Mouse (Mus musculus): ENCODE measurements around the gene Igfbp7.
"Not testable (repeated sequence)": the region's sequence is repeated elsewhere in the genome, so short reads cannot be mapped to it uniquely, and the experiment has no call there.

Igfbp7 gene

DNA sequence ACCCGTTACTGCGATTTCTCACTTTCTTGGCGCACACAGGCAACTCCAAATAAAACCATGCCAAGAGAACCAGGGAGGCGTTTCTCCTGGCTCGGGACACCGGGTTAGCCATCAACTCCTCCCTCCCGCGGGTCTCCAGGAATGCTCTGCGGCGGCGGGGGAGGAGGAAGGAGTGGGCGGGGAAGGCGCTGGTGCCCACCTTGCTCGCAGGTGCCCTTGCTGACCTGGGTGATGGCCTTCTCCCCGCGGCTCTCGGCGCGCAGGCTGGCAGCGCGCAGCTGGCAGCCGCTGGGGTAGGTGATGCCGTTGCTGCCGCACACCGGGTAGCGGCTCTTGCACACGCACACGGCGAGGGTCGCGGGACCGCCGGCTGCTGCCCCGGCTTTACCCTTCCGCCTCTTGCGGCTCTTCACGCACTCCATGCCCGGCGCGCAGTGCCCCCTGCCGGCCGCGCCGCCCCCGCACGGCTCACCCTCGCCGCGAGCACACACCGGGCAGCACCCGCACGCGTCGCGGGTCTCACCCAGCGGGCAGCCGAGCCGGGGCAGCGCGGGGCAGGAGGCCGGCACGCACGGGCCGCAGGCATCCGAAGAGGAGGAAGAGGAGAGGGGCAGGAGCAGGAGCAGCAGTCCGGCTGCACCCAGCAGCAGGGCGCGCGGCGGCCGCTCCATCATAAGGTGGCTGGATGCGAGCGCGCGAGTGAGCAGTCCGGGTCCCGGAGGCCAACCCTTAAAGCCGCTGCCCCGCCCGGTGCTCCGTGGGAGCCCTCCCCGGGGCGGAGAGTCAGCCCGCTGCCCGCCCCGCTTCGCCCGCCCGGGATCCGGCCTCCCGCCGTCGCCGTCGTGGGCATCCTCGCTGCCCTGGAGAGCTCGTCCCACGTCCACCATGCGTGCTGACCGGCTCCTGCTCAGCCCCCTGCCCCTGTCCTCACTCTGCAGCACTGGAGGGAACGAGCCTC lies at the start of gene Igfbp7:
Gene Igfbp7 (minus strand): TSS at position 701 of the 958 bp plus-strand sequence.
- in situ Hi-C loops (cut with MboI) = no loop called here

DNA sequence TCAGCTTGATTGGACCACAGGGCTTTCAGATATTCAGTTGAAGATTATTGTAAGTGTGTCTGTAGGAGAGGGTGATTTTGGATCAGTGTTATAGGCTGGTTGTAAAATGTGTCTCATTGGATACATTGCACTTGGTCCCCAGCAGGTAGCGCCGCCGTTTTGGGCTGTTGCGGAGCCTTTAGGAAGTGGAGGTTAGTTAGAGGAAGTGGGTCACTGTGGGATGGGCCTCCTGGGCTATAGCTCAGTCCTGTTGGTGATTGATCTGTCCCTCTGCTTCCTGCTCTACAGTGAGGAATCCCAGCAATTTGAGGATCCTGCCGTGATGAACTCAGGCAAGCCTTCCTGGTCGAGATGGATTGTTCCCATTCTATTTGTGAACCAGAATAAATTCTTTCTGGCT lies 44.3 kb upstream of the Igfbp7 start:
- in situ Hi-C loops (cut with MboI) = no loop called here

DNA sequence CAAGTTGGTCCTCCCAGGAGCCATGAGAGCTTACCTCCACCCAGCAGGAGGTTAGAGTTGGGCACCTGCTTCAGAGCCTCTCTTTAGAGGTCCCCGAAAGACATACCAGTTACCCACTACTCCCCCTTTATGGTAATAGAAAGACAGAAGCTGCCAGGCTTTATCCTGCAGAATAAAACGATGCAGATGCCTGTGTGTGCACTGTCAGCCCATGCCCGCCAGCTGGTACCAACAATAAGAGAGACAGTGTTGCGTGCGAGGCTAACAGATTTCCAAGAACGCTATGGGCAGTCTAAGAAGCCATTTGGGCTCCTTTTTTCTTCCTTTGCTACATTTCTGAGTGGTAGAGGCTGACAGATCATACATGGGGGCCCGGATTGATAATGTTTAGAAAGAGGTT lies 41.7 kb upstream of the Igfbp7 start:
- in situ Hi-C loops (cut with MboI) = no loop called here

DNA sequence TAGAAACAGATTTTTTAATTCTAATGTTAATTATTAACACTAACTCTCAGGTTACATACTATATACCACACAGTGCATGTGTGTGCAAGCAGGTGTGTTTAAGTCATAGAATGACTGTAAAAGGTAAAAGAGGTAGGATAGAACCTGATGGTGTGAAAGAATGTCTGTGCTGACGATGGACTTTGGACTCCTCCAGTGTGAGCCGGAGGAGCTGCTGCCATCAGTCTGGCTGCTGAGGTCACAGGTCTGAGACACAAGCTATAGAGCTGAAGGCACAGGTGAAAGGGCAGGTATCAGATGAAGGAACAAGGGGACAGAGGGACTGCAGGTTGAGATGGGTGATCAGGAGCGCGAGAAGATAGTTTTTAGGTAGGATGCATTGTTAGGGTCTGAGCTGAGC lies 37.6 kb upstream of the Igfbp7 start:
- in situ Hi-C loops (cut with MboI) = no loop called here

DNA sequence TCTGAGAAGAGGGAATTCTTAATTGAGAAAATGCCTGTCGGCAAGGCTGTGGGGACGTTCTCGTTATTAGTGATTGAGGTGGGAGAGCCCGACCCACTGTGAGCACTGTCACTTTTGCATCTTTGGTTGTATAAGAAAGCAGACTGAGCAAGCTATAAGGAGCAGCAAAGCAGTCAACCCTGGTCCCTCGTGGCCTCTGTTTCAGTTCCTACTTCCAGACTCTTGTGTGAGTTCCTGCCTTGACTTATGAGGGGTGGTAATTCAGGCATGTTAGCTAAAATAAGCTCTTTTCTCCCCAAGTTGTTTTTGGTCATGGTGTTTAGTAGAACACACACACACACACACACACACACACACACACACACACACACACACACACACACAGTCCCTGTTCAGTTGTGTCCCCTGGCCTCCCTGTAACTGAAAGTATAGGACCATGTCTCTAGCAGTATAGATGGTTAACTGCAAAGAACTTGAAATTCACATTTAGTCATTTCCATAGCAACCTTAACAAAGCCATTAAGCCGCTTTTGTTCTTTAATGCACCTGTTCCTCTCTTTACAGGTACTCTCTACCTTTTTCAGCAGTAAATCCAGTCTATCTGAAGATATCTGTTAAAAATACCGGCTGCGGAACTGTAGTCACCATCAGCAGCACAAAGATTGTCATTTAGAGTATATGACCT lies 36.2 kb upstream of the Igfbp7 start:
- in situ Hi-C loops (cut with MboI) = no loop called here

DNA sequence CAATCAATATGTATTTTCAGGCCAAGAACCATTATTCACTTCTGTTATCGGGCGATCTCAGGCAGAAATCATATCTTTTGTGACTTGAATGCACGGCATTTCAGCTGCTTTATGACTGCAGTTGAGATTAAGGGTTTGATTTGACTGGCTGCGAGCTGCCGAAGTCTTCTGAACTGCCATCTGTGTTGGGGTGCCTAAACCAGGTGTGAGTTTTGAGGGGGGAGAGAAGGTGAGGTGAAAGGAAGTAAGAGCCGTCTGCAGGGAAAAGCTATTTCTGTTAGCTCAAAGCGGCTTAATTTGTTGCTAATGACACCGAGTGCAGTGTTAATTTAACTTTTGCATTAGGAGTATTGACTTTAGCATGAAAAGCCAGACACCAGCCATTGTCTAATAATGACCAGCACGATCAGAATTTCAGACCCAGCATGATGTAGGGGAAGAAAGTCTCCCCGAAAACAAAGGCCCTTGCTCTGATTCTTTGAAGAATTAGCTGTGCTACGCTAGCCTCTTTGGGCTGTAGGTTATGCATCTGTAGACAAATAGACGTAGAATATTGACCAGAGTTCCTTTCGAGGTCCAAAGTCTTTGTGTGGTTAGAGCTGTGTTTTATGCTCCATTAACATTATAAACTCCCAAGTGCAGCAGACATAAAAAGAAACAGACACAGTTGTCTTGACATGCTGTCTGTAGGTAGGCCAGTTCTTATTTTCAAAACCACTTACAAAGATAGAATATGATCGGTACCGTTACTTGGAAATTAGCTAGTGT lies 35.2 kb upstream of the Igfbp7 start:
- in situ Hi-C loops (cut with MboI) = no loop called here

DNA sequence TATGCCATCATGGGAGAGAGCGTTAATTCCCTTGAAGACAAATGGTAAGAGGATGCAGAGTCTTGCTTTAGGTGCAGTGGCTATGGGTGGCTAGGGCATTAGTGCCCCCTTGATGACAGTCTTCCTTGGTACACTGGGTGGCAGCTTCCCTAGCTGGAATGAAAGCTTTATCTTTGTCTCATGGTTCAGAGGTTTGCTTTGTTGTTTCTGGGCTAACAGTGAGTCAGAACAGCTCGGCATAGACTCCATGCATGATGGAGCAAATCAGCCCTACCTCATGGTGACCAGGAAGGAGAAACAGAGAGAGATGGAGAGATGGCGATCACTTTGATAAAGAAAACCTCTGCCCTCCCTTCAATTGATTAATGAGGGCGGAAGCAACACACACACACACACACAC lies 28.5 kb upstream of the Igfbp7 start:
- in situ Hi-C loops (cut with MboI) = no loop called here

DNA sequence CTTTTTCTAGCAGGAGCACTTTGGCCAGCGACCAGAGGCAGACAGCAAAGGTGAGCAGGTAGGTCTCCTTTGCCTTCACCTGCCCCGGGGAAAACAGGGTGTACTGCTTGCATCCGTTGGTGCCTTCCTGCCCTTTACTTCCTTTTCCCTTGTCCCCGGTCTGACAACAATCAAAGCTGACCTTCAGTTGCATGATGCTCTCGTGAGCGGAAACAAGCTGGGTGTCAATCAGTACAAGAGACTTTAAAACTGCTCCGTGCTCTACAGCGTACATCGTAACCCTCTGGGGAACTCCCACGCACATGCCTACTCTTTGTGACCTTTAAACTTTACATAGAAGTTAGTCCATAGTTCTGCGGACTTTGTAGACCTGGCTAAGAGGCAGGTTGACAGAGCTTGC lies 26.2 kb upstream of the Igfbp7 start:
- in situ Hi-C loops (cut with MboI) = no loop called here

DNA sequence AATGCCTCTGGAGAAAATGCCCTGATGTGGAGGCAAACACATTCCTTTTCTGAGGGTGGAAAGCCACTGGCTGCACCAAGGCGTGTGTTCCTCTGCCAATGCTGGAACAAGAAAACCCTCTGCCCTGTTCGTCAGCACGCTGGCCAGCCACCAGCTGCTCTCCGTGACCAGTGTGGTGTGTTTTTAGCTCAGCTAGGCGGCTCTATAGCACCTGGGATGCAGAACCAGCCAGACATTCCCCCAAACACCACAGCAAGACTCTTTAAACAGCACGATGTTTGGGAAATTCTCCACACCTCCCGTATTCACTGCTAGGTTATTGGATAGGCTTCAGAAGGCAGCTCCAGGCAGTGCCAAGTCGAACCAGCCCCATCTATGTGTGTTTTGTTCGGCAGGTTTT lies 25.7 kb upstream of the Igfbp7 start:
- in situ Hi-C loops (cut with MboI) = no loop called here

DNA sequence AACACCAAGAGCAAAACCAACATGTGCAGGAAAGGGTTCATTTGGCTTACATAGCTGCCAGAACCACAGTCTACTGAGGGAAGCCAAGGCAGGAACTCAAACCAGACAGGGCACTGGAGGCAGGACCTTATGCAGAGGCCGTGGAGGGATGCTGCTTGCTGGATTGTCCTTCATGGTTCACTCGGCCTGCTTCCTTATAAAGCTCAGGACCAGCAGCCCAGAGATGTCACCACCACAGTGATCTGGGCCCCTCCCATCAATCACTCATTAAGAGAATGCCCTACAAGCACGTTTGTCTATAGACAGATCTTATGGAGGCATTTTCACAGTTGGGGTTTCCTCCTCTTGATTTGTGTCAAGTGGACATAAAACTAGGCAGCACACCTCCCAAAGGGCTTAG lies 25.3 kb upstream of the Igfbp7 start:
- in situ Hi-C loops (cut with MboI) = no loop called here

DNA sequence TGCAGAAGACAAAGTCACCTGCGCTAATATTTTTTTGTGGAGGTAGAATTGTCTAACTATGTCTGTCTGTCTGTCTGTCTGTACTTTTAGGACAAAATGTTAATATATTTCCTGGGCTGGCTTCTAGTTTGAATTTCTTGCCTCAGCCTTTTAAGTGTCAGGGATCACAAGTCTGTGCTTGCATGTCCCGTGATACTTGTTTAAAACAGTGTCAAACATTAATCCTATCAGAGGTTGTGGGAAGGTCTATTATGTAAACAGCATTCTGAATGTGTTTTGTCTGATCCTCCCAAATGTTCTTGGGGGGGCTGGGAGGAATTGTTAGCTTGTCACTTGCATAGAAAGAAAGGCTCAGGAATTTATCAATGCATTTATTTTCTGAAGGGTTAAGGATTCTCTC lies 24.6 kb upstream of the Igfbp7 start:
- in situ Hi-C loops (cut with MboI) = no loop called here

DNA sequence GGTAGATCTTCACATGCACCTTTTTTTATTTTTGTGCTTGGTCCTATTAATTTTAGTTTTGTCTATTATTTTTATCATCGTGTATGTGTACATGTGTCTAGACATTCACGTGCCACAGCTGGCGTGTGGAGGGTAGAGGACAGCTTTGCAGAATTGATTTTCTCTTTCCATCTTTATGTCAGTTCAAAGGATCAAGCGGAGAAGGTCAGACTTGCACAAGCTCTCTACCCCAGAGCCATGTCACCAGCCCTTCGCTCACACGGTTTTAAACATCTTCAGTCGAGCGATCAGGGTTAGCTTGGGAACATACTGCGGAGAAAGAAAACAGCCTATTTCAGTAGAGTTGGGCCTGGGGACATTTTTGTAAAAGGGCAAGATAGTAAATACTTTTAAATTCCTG lies 23.2 kb upstream of the Igfbp7 start:
- in situ Hi-C loops (cut with MboI) = no loop called here

DNA sequence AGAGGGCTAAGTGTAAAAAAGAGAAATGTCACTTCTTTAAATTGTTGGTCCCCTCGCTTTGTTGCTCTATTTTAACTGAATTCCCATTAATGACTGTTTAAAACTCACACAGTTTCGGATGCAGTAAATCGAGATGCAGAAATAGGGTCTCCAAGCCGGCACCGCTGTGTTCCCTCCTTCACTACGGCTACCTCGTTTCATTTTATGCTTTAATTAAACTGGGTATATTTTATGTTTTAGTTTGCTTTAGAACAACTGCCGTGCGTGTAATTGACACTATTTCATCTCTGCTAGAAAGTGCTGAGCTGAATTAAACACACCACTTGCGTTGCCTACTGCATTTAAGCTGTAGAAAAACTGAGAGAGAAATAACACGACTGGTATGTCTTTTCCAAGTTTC lies 22.6 kb upstream of the Igfbp7 start:
- in situ Hi-C loops (cut with MboI) = no loop called here

DNA sequence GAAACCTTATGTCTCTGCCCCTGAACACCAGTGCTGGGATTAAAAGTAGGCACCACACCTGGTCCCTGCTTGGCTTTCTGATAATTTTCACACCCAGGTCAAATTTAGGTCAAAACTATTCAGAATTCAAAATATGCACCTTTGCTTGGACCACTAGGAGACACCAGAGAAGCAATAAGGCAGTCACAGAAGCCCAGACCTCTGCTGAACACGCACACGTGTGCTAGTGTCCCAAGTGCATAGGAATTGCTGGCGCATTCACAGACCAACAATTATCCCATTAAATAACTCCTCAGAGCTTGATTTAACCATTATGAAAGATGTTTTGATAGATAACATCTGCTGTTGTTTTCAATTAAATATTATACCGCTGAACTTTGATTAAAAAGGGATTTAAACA lies 22.2 kb upstream of the Igfbp7 start:
- in situ Hi-C loops (cut with MboI) = no loop called here

DNA sequence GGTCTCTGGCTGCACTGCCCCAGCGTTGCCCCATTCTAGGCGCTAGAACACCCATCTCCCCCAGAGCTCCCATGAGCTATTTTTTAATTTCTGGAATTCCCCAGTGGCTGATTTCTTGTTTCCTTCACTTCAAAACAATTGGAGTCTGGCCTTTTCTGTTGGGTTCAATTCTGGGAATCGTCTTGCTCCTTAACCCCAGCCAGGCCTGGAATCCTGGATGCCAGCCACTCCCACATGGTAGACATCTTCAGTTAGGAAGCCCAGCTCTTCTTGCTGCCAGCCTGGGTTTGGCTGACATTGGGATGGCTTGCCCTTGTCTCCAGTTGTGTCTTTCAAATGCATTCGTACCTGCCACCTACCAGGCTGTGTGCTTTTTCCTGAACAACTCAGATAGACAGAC lies 20.7 kb upstream of the Igfbp7 start:
- in situ Hi-C loops (cut with MboI) = no loop called here

DNA sequence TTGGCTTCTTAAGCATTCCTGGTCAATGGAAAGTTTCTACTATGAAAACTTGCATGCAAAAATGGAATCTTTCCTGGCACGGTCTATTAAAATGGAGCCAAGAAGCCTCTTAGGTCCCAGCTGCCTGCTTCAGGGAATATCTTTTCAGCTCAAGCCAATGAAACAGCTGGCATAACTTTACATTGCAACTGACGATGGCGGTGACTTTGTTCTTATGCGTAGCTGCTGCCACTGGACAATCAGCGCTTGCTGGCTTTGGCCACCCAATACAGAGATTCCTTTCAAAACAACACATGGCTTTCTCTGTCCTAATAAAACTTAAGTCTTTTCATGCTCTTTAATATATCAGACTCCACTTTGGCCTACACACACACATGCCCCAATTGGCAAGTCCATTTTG lies 20.1 kb upstream of the Igfbp7 start:
- in situ Hi-C loops (cut with MboI) = no loop called here

DNA sequence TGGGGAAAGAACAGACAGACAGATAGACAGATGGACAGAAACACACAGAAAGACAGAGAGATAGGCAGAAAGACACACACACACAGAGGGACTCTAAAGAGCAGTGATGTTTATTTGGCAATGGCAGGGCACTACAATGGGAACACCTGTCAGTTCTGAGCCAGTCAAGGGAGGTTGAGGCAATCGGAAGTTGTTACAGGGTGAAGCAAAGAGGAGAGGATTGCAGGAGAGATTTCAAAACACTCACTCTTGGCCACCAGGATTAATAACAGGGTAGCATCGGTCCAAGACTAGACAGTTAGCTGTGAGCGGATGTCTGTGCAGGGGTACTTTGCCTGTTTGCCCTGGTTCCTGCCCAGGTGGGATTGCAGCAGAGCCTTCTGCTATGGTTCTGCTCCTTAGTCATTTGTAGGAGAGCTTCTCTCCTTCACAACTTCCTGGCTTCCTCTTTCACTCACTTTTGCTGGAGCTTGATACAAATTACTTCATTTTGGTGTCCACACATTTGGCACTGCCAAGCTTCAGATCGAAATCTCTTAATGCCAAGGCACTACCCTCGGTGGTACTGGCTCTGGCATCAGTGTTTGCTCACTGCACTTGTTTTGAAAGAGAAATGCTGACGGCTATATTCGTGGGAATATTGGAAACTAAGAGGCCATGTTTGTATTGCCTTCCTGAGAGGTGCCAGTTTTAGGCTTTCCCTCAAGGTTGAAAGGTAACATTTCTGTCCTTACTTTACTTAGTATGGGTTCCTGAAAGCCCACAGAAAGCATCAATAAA lies 18.1 kb upstream of the Igfbp7 start:
- in situ Hi-C loops (cut with MboI) = no loop called here

DNA sequence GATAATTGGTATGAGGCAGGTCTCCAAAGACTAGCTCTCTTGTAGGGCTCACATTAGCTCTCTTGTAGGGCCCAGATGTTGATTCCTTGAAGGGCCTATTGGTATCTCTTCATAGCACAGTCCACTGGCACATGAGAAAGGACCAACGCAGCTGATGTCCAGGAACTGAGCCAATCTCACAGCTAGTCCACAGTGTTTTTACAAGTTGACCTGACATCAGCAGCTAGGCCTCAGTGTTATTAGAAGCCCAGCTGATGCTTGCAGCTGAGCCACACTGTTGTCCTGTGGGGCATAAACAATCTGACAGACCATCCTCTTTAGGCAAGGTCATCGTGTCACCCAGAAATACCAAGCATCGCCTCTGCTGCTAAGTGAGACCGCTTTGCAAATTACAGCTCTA lies 11.7 kb upstream of the Igfbp7 start:
- in situ Hi-C loops (cut with MboI) = not testable (repeated sequence)

DNA sequence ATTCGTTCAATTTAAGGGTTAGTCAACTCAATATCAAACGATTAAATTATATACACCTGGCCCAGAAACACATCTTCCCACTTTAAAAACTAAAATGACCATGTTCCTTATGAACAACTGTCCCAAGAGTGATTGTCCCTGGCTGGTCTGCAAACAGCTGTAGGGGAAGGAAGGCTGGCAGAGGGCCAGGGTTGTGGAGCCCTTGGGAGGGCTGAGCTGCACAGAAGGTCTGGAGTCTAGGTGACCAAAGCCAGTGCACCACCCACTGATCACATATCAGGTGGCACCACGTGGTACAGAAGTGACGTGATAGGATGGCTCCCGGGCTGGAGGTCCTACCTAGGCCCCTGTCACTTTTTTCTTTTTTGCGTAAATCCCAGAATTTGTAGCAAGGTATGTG lies 8.2 kb upstream of the Igfbp7 start:
- in situ Hi-C loops (cut with MboI) = no loop called here

DNA sequence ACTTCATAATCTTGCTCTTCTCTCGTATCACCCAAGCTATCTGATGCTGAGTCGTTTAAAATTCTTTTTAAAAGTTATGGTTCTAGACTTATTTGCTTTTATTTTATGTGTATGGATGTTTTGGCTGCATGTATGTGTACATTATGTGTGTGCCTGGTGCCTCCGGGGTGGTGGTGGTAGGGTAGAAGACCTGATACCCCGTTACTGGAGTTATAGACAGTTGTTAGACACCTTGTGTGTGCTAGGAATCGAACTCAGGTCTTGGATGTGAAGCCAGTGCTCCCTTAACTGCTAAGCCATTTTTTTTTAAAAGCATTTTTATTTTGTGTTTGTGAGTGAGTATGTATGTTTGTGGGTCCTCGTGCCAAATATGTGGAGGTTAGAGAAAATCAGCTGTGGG lies 689 bp upstream of the Igfbp7 start:
- in situ Hi-C loops (cut with MboI) = no loop called here

DNA sequence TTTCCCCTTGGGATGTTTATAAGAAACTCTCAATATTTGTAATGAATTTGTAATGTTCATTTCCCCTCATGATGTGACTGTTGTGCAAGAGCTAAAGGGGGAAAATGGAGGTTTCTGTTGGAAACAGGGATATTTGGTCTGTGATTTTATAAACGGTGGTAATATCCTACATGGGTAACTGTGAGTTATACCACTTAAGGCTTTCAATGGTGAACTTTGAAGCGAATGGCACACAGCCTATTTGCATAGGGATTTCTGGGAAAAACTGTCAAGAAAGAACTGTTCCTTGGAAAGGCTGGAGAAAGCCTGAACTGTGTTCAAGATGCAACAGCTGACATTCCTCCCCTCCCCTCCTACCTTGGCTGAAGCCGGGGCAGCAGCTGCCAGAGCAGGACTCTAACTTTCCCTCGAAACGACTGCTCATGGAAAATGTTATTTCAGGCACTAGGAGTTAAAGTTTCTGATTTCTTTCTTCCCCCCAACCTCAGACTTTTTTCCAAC lies 1.4 kb downstream of the Igfbp7 start:
- in situ Hi-C loops (cut with MboI) = no loop called here

All from mature B cell (primary cell).